Mouse (Mus musculus) hindbrain, embryonic 16.5 days (tissue): Measurements from ENCODE around the gene Arsj. TPM values are rescaled to one million over a fixed set of nuclear protein-coding genes. Genes with fewer than 3 reads are reported as not detected.

ENCODE experiments used
- ATAC-seq: fragments of 200-750 bp; cut with Nextera tagmentation; 2 replicates; pipeline ENCODE4 v1.8.0; 2017; ENCODE audit warnings: moderate TSS enrichment, moderate library complexity
- H3K27ac ChIP-seq: fragments of 300-500 bp; sonication (generic); 2 replicates; pipeline ENCODE4 v1.5.1; 2014; ENCODE audit warnings: low read depth, mild to moderate bottlenecking, control low read depth, low read length, moderate library complexity
- H3K27me3 ChIP-seq: fragments of 300-500 bp; sonication (generic); replicated peaks from 2 replicates; pipeline ENCODE4 v1.6.1; 2014; ENCODE audit warnings: low read length; ENCODE audit not compliant: control insufficient read depth, insufficient read depth
- H3K36me3 ChIP-seq: fragments of 300-500 bp; sonication (generic); 2 replicates; pipeline ENCODE4 v1.6.1; 2014; ENCODE audit warnings: mild to moderate bottlenecking, low read length, moderate library complexity, mixed read lengths; ENCODE audit not compliant: control insufficient read depth, insufficient read depth
- H3K4me1 ChIP-seq: fragments of 300-500 bp; sonication (generic); 2 replicates; pipeline ENCODE4 v1.6.1; 2014; ENCODE audit warnings: low read depth, low read length; ENCODE audit not compliant: control insufficient read depth, insufficient read depth
- H3K4me2 ChIP-seq: fragments of 300-500 bp; sonication (generic); 2 replicates; pipeline ENCODE4 v1.6.1; 2014; ENCODE audit warnings: mild to moderate bottlenecking, low read length, control low read depth, moderate library complexity
- H3K4me3 ChIP-seq: fragments of 300-500 bp; sonication (generic); 2 replicates; pipeline ENCODE4 v1.5.1; 2014; ENCODE audit warnings: mild to moderate bottlenecking, low read length, control low read depth, moderate library complexity
- H3K9ac ChIP-seq: fragments of 300-500 bp; sonication (generic); 2 replicates; pipeline ENCODE4 v1.6.1; 2014; ENCODE audit warnings: low read depth, mild to moderate bottlenecking, control low read depth, low read length, moderate library complexity
- H3K9me3 ChIP-seq: fragments of 300-500 bp; sonication (generic); 2 replicates; pipeline ENCODE4 v1.6.1; 2014; ENCODE audit warnings: mild to moderate bottlenecking, low read length, moderate library complexity; ENCODE audit not compliant: control insufficient read depth
- WGBS: fragments of 180-500 bp; shearing (Covaris S2); extraction: QIAGEN DNeasy Blood & Tissue Kit; methylation state at CpG from one replicate; pipeline ENCODE4 v1.1.7; 2014; 5-methylcytosine and 5-hydroxymethylcytosine counted together
- polyA plus RNA-seq: library from polyadenylated mRNA; unstranded; fragments of >200 nt; fragmentation: Nextera tagmentation; extraction: Ambion mirVana; gene quantifications from 2 replicates; pipeline ENCODE4 v1.2.1, GENCODE M21; 2015

The Arsj gene
- polyA plus RNA-seq, 1 experiment from 2014 or later, result 0.53 TPM

- Histone ChIP-seq H3K36me3 (no peaks in the 10 kb centered on the region), H3K4me1 (no peaks in the 10 kb centered on the region; the same call in 1 of the 2 replicates), H3K27me3 (0 out of 2 replicates have a peak, but pooled peaks cover 2% of the 10 kb centered on the region), H3K27ac (no peak overlapping the region), H3K9me3 (no peaks in the 10 kb centered on the region), H3K4me2 (peak overlapping the region; percentile 67), H3K9ac (no peak overlapping the region), H3K4me3 (peak overlapping the region; percentile 41; the same call in 1 of the 2 replicates)
- WGBS, result 79% methylated on average over 11 of the region's 11 CpGs
- peak; percentile 7; the same call in 1 of the 2 replicates for ATAC-seq
These were observed 456 bp upstream of the Arsj start for GRCm38 (mm10) chr3:126362931-126363525.

- Histone ChIP-seq H3K27me3 (0 out of 2 replicates have a peak, but pooled peaks cover 2% of the 10 kb centered on the region), H3K36me3 (no peaks in the 10 kb centered on the region), H3K27ac (no peak overlapping the region), H3K4me3 (no peak overlapping the region), H3K9me3 (no peaks in the 10 kb centered on the region), H3K9ac (no peak overlapping the region), H3K4me2 (no peak overlapping the region; the same call in 1 of the 2 replicates), H3K4me1 (no peaks in the 10 kb centered on the region; the same call in 1 of the 2 replicates)
- WGBS, result 83% methylated on average over 7 of the region's 7 CpGs
- ATAC-seq, result no peak
These were observed 1.1 kb downstream of the Arsj start for GRCm38 (mm10) chr3:126364555-126364954.

- no peaks in the 10 kb centered on the region for H3K27me3 ChIP-seq
- no peaks in the 10 kb centered on the region for H3K36me3 ChIP-seq
- H3K4me1 ChIP-seq, result no peaks in the 10 kb centered on the region
- H3K4me2 ChIP-seq, result no peak overlapping the region
- no peak overlapping the region for H3K9ac ChIP-seq
- no peaks in the 10 kb centered on the region for H3K9me3 ChIP-seq
- H3K4me3 ChIP-seq, result no peak overlapping the region
- H3K27ac ChIP-seq, result no peak overlapping the region
- ATAC-seq, result no peak
These were observed 7.1 kb downstream of the Arsj start for GRCm38 (mm10) chr3:126370571-126370970.

GRCm38 (mm10) chr3:126372815-126373545 is 9.5 kb downstream of the Arsj start:
- Histone ChIP-seq H3K4me1 (no peaks in the 10 kb centered on the region), H3K9me3 (no peaks in the 10 kb centered on the region), H3K4me3 (no peak overlapping the region), H3K4me2 (no peak overlapping the region), H3K36me3 (no peaks in the 10 kb centered on the region), H3K27me3 (no peaks in the 10 kb centered on the region), H3K9ac (no peak overlapping the region), H3K27ac (no peak overlapping the region)
- ATAC-seq, result no peak
- 70% methylated on average over 9 of the region's 9 CpGs for WGBS

- ATAC-seq, result no peak
- Histone ChIP-seq H3K4me2 (no peak overlapping the region), H3K4me3 (no peak overlapping the region), H3K9ac (no peak overlapping the region), H3K9me3 (no peaks in the 10 kb centered on the region), H3K27me3 (no peaks in the 10 kb centered on the region), H3K4me1 (no peaks in the 10 kb centered on the region), H3K36me3 (no peaks in the 10 kb centered on the region), H3K27ac (no peak overlapping the region)
- WGBS, result 84% methylated on average over 1 of the region's 1 CpGs
These were observed 10.2 kb downstream of the Arsj start for GRCm38 (mm10) chr3:126373721-126374120.

GRCm38 (mm10) chr3:126379252-126379651 is 15.8 kb downstream of the Arsj start:
- H3K4me3 ChIP-seq, result no peak overlapping the region
- no peaks in the 10 kb centered on the region for H3K27me3 ChIP-seq
- ATAC-seq, result no peak
- no peak overlapping the region for H3K9ac ChIP-seq
- WGBS, result 72% methylated on average over 6 of the region's 6 CpGs
- no peaks in the 10 kb centered on the region for H3K36me3 ChIP-seq
- H3K27ac ChIP-seq, result no peak overlapping the region
- no peaks in the 10 kb centered on the region for H3K4me1 ChIP-seq
- no peak overlapping the region for H3K4me2 ChIP-seq
- no peaks in the 10 kb centered on the region for H3K9me3 ChIP-seq

GRCm38 (mm10) chr3:126379702-126380101 is 16.2 kb downstream of the Arsj start:
- no peaks in the 10 kb centered on the region for H3K9me3 ChIP-seq
- no peaks in the 10 kb centered on the region for H3K4me1 ChIP-seq
- H3K27ac ChIP-seq, result no peak overlapping the region
- H3K4me3 ChIP-seq, result no peak overlapping the region
- no peak overlapping the region for H3K4me2 ChIP-seq
- no peaks in the 10 kb centered on the region for H3K27me3 ChIP-seq
- ATAC-seq, result no peak
- no peak overlapping the region for H3K9ac ChIP-seq
- WGBS, result 77% methylated on average over 2 of the region's 2 CpGs
- H3K36me3 ChIP-seq, result no peaks in the 10 kb centered on the region

GRCm38 (mm10) chr3:126383276-126383675 is 19.8 kb downstream of the Arsj start:
- no peaks in the 10 kb centered on the region for H3K27me3 ChIP-seq
- H3K9ac ChIP-seq, result no peak overlapping the region
- WGBS, result 74% methylated on average over 6 of the region's 6 CpGs
- no peak for ATAC-seq
- H3K4me3 ChIP-seq, result no peak overlapping the region
- H3K9me3 ChIP-seq, result no peaks in the 10 kb centered on the region
- no peak overlapping the region for H3K27ac ChIP-seq
- no peaks in the 10 kb centered on the region for H3K36me3 ChIP-seq
- H3K4me2 ChIP-seq, result no peak overlapping the region
- H3K4me1 ChIP-seq, result no peaks in the 10 kb centered on the region

GRCm38 (mm10) chr3:126384657-126385438 is 21.4 kb downstream of the Arsj start:
- Histone ChIP-seq H3K4me1 (no peaks in the 10 kb centered on the region), H3K27ac (no peak overlapping the region), H3K9me3 (no peaks in the 10 kb centered on the region), H3K36me3 (no peaks in the 10 kb centered on the region), H3K4me3 (no peak overlapping the region), H3K4me2 (no peak overlapping the region), H3K9ac (no peak overlapping the region), H3K27me3 (no peaks in the 10 kb centered on the region)
- WGBS, result 68% methylated on average over 14 of the region's 14 CpGs
- no peak for ATAC-seq
